Mouse (Mus musculus): Measurements from ENCODE around the gene Susd1. TPM values are rescaled to one million over a fixed set of nuclear protein-coding genes. Genes with fewer than 3 reads are reported as not detected.

The Susd1 gene
- polyA plus RNA-seq, 1 experiment: 3.7 TPM

DNA sequence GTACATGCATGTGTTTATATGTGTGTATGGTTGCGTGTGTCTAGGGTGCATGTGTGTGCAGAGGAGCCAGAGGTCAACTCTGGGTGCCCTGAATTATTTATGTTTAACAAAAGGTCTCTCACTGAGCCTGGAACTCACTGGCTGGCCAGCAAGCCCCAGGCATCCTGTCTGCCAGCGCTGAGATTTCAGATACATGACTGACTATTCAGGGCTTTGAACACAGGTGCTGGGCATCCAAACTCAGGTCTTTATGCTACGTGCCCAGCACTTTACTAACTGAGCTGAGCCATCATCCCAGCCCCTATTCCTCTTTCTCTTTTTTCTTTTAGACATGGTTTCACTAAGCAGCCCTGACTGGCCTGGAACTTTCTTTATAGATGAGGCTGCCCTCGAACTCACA lies 59.8 kb downstream of the Susd1 start:
- DNase-seq (ENCODE audit: low read depth): no peak
- TF ChIP-seq POLR2A (IDR thresholded peaks at IDR 0.05; ENCODE audit: borderline replicate concordance, extremely low read depth, insufficient read depth, insufficient read length, poor library complexity, severe bottlenecking) (no peak), CTCF (IDR thresholded peaks at IDR 0.05; ENCODE audit: borderline replicate concordance, extremely low read depth, insufficient read depth, insufficient read length) (no peak)

DNA sequence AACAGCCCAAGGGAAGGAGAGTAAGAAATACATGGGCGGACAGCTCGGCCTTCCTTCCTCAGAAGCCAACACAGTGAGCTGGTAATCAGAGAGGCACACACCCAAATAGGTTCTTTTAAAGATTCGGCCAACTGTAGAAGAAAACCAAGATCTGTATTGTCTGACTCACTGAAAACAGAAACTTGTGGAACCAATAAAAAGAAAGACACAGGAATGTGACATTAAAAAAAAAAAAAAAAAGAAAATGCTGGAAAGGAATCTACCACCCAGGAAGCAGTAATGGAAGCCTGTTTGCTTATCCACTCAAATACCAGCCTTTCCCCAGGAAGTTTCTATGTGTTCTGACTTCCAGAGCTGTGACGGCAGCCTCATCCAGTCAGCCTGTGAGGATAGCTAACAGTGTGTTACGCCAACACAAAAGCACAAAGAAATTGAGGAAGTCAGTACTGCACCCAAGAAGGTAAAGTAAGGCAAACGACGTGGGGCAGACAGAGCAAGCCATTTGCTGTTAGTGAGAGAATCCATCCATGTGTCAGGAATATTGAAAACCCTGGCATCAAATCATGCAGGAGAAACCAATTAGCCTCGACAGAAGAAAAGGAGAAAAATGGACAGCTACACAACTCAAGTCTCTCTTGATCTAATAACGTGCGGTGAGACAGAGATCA lies 64.0 kb downstream of the Susd1 start:
- no peak for DNase-seq (ENCODE audit: low read depth)
- TF ChIP-seq POLR2A (IDR thresholded peaks at IDR 0.05; ENCODE audit: borderline replicate concordance, extremely low read depth, insufficient read depth, insufficient read length, poor library complexity, severe bottlenecking) (no peak), CTCF (IDR thresholded peaks at IDR 0.05; ENCODE audit: borderline replicate concordance, extremely low read depth, insufficient read depth, insufficient read length) (no peak)

DNA sequence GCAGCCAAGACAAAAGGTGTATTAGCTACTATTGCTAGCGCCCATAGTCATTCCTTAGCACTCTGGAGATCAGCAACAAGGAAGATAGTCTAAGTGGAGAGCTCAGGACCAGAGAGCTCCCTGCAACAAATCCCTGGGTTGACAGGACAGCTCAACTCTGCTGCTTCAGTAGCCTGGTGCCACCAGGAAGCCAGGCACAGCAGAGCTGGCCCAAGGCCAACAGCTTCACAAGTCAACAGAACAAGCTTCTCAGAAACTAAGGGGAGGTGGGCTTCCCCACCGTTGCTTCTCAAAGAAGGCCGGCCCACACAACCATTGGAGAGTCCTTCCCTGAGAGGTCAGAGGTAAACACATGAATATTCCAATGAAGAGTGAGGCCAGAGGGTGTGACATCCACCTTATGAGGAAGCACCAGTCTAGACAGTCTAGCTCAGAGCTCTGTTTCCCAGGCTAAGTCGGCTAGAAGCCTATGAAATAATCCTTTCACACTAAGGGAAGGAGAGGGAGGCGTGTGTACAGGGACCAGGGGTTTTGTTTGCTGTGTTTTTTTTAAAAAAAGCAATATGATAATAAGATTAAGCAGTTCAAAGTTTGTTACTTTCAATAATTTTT lies 65.8 kb downstream of the Susd1 start:
- DNase-seq (ENCODE audit: low read depth): peak; percentile 48
- TF ChIP-seq CTCF (IDR thresholded peaks at IDR 0.05; ENCODE audit: borderline replicate concordance, extremely low read depth, insufficient read depth, insufficient read length): no peak
- no peak for TF ChIP-seq POLR2A (IDR thresholded peaks at IDR 0.05; ENCODE audit: borderline replicate concordance, extremely low read depth, insufficient read depth, insufficient read length, poor library complexity, severe bottlenecking)

DNA sequence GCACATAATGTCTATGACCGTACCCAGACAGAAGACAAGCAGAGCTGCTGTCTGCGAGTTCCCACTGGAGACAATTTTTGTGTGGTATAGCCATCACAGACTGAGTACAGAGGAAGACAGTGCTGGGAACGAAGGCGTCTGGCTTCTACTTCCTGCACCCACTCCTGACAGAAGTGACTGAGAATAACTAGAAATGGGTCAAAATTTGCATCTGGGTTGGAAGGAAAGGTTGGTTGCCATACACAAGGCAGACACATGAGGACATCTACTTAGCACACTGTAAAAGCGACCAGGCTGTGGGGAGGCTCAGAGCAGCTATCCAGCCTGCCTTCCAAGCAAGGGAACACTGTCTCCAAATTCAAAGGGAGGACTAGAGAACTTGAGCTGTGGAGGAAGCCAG lies 66.5 kb downstream of the Susd1 start:
- TF ChIP-seq POLR2A (IDR thresholded peaks at IDR 0.05; ENCODE audit: borderline replicate concordance, extremely low read depth, insufficient read depth, insufficient read length, poor library complexity, severe bottlenecking): no peak
- no peak for TF ChIP-seq CTCF (IDR thresholded peaks at IDR 0.05; ENCODE audit: borderline replicate concordance, extremely low read depth, insufficient read depth, insufficient read length)
- no peak for DNase-seq (ENCODE audit: low read depth)

DNA sequence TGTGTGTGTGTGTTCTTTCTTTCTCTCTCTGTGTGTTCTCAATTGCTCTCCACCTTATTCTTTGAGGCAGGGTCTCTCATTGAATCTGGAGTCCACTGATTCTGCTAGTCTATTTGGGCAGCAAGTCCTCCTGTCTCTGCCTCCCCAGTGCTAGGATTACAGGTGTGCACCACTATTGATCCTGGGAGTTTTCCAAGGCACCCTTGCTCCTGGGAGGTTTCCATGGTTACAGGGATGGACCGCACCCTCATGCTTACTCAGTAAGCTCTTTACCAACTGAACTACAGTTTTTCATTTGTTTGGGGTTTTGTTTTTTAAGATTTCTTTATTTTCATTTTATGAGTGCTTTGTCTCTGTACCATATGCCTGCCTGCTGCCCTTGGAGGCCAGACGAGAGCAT lies 68.5 kb downstream of the Susd1 start:
- DNase-seq (ENCODE audit: low read depth): no peak
- TF ChIP-seq CTCF (IDR thresholded peaks at IDR 0.05; ENCODE audit: borderline replicate concordance, extremely low read depth, insufficient read depth, insufficient read length) (no peak), POLR2A (IDR thresholded peaks at IDR 0.05; ENCODE audit: borderline replicate concordance, extremely low read depth, insufficient read depth, insufficient read length, poor library complexity, severe bottlenecking) (no peak)

DNA sequence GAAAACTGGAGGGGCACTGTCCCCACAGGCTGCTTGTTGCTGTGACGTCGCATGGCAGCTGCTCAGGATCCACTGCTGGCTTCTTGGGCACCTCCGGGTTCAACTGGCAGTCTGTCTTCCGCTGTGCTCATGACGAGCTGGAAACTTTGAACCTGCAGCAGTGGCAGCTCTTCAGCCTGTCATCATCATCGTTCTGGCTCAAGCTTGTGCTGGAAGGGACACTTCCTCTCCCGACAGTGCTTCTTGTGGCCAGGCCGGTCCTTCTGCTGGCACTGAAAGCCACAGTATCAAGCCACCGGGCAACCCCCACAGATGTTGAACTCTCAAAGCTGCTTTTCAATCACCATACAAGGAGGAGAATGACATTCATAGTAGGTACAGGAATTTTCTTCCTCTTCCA lies 70.3 kb downstream of the Susd1 start:
- TF ChIP-seq CTCF (IDR thresholded peaks at IDR 0.05; ENCODE audit: borderline replicate concordance, extremely low read depth, insufficient read depth, insufficient read length) (no peak), POLR2A (IDR thresholded peaks at IDR 0.05; ENCODE audit: borderline replicate concordance, extremely low read depth, insufficient read depth, insufficient read length, poor library complexity, severe bottlenecking) (no peak)
- no peak for DNase-seq (ENCODE audit: low read depth)

DNA sequence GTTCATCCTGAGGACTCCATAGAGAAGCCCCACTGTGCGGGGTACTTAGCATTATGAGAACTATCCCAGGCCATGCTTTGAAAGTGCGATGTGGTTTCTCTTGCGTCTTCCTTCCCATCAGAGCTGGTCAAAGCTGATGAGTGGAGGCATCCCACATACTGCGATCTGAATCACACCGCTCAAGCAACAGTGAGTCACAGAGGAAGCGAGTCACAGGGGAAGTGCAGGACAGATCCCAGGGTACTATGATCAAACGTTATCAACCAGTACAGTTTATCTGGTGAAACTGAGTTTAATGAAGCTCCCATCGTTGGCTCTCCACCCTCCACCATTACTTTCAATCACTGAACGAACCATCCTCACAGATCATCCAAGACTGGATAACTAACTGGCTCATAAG lies 72.2 kb downstream of the Susd1 start:
- TF ChIP-seq POLR2A (IDR thresholded peaks at IDR 0.05; ENCODE audit: borderline replicate concordance, extremely low read depth, insufficient read depth, insufficient read length, poor library complexity, severe bottlenecking) (no peak), CTCF (IDR thresholded peaks at IDR 0.05; ENCODE audit: borderline replicate concordance, extremely low read depth, insufficient read depth, insufficient read length) (no peak)
- no peak for DNase-seq (ENCODE audit: low read depth)

DNA sequence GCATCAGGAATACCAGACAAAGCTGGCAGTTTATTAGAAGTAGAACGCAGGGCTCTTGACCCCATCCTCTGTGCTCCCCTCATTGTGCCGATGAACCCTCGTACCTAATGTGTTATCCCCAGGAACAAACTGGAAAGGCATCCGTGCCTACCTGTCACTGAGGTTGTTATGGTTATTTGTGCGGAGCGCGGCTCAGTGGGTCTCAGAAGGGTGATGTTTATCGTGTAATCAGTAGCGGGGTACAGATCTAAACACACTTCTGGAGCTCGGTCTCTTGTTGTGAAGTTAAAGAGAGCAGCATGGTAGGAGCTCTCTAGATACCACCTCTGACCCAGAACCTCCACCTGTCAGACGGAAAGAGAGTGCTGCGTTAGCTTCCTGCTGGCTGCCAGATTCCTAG lies 72.9 kb downstream of the Susd1 start:
- no peak for TF ChIP-seq CTCF (IDR thresholded peaks at IDR 0.05; ENCODE audit: borderline replicate concordance, extremely low read depth, insufficient read depth, insufficient read length)
- no peak for TF ChIP-seq POLR2A (IDR thresholded peaks at IDR 0.05; ENCODE audit: borderline replicate concordance, extremely low read depth, insufficient read depth, insufficient read length, poor library complexity, severe bottlenecking)
- no peak for DNase-seq (ENCODE audit: low read depth)

DNA sequence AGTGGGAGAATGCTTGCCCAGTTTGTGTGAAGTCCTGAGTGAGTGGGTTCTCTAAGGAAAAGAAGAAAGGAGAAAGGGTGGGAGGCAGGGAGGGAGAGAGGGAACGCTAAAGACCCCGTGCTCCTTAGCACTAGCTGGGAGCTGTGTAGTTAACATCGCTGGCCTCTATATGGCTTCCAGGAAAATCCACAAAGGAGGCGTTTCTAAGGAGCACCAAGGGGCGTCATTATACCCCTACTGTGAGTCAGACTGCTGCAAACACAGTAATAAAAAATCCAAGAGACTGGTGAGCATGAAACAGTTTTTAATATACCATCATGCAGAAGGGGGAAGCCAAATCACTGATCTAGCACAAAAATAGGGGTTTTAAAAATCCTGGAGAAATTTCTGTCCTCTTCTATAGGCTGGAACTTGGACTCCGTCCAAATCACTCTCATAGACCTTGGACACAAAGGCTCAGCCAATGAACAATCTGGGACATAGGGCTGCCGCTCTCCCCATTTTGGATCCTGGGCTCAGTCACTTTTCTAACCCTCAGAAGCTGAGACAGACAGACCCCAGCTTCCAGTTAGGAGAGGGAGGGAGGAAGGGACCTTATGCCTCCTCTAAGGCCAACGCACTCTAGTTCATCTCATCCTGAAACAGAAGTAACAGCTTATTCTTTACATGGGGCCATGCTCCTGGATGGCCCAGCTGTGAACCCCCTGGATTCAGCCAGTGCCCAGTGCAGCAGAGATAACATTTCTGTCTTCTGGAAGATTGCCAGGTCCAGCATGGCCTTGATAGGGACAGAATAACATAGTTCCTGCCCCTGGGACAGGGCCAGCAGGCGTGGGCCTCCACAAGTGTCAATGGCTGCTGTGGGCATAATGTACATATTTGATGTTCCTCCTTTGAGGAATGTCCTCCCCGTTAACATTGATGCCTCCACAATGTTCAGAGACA lies 73.9 kb downstream of the Susd1 start:
- no peak for TF ChIP-seq POLR2A (IDR thresholded peaks at IDR 0.05; ENCODE audit: borderline replicate concordance, extremely low read depth, insufficient read depth, insufficient read length, poor library complexity, severe bottlenecking)
- TF ChIP-seq CTCF (IDR thresholded peaks at IDR 0.05; ENCODE audit: borderline replicate concordance, extremely low read depth, insufficient read depth, insufficient read length): no peak
- no peak for DNase-seq (ENCODE audit: low read depth)

DNA sequence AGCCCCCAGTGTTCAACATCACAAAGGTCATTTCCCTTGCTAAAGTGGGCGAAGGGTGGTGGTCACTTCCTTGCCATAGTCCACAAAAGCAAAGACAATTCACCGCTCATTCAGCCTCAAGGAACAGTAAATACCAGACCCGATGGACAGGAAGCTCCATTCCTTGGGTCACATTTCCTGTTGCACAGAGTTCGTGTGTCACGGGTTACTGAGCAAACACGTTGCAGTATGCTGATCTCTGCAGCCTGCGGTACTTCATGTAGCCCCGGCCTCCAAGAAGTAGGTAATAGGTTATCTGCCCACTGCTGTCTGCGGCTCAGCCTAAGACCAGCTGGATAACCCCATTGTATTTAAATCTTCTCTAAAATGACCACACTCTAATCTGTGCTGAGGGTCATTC lies 75.4 kb downstream of the Susd1 start:
- DNase-seq (ENCODE audit: low read depth): no peak
- TF ChIP-seq CTCF (IDR thresholded peaks at IDR 0.05; ENCODE audit: borderline replicate concordance, extremely low read depth, insufficient read depth, insufficient read length) (no peak), POLR2A (IDR thresholded peaks at IDR 0.05; ENCODE audit: borderline replicate concordance, extremely low read depth, insufficient read depth, insufficient read length, poor library complexity, severe bottlenecking) (no peak)

DNA sequence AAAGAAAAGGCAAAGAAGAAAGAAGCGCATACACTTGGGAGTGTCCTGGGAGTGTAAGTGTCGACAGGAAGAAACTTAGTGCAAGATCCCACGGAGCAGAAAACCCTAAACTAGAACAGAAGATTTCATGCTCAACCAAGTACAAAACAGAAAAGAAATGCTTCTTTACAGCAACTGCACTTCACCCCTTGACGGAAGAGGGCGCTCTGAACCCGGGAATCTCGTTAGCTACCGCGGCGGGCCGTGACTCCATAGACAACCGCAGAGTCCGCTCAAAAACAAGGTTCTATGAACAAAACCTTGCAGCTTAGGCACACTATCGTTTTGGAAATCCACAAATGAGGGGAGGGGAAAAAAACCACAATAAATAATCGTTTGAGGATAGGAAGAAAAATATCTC lies 77.7 kb downstream of the Susd1 start:
- TF ChIP-seq CTCF (IDR thresholded peaks at IDR 0.05; ENCODE audit: borderline replicate concordance, extremely low read depth, insufficient read depth, insufficient read length) (peak; percentile 94), POLR2A (IDR thresholded peaks at IDR 0.05; ENCODE audit: borderline replicate concordance, extremely low read depth, insufficient read depth, insufficient read length, poor library complexity, severe bottlenecking) (no peak)
- peak; percentile 81 for DNase-seq (ENCODE audit: low read depth)
